Mouse (Mus musculus) macrophage (primary cell): ENCODE results near the gene Lexm. TPM values are rescaled to one million over a fixed set of nuclear protein-coding genes. Genes with fewer than 3 reads are reported as not detected.
A peak's percentile ranks its signal among the peaks of the same experiment; 100 is the strongest.

ENCODE experiments used
- H3K27ac ChIP-seq: fragments of 350-480 bp; formaldehyde crosslinking; 2 replicates; pipeline ENCODE4 v1.9.0; 2021
- H3K36me3 ChIP-seq: fragments of 350-480 bp; formaldehyde crosslinking; 2 replicates; pipeline ENCODE4 v1.9.0; 2021; ENCODE audit errors: inconsistent target
- H3K4me3 ChIP-seq: fragments of 350-480 bp; formaldehyde crosslinking; 2 replicates; pipeline ENCODE4 v1.9.0; 2021; ENCODE audit errors: inconsistent target
- H3K79me2 ChIP-seq: fragments of 350-480 bp; formaldehyde crosslinking; 2 replicates; pipeline ENCODE4 v1.9.0; 2021; ENCODE audit errors: inconsistent target
- WGBS: methylation state at CpG from one replicate; pipeline ENCODE4 v1.1.7; 2026; ENCODE audit warnings: inconsistent platforms; ENCODE audit not compliant: missing documents; 5-methylcytosine and 5-hydroxymethylcytosine counted together
- polyA plus RNA-seq: library from polyadenylated mRNA; stranded (reverse); fragments of 250-400 nt; gene quantifications from 3 replicates; pipeline ENCODE4 v1.2.4, GENCODE M21; 2018; ENCODE audit warnings: inconsistent platforms
- total RNA-seq, 78 experiments: library from RNA; depleted of rRNA; stranded (reverse); fragments of 250-400 nt; gene quantifications; 1 replicate in 9 of 78; 2 replicates in 24 of 78; 3 replicates in 43 of 78; 4 replicates in 2 of 78; pipeline ENCODE4 v1.2.4; 2018; ENCODE audit warnings: inconsistent platforms in 56 of 78

Lexm gene
- total RNA-seq (2018; cell fraction: chromatin; rRNA removed) = not detected
- not detected for total RNA-seq (2018; cell fraction: cytosol; rRNA removed)
- total RNA-seq (2018; cell fraction: nucleus; rRNA removed) = not detected
- polyA plus RNA-seq = not detected in 3 replicates

GRCm38 (mm10) chr4:106617056-106617455, at the start of gene Lexm:
Gene Lexm, minus strand, starts transcription at chr4:106617241.
- WGBS = 3% methylated on average over 18 of the region's 19 CpGs

GRCm38 (mm10) chr4:106666546-106666945, 49.5 kb upstream of the Lexm start:
- Histone ChIP-seq H3K79me2 (no peaks in the 10 kb centered on the region), H3K27ac (no peak overlapping the region), H3K4me3 (no peak overlapping the region), H3K36me3 (peaks cover 98% of the 10 kb centered on the region)
- WGBS = 93% methylated on average over 2 of the region's 2 CpGs

More at GRCm38 (mm10) chr4:106617056-106617455, at the start of gene Lexm:
- Histone ChIP-seq H3K4me3 (no peak within 1 kb of the TSS), H3K79me2 (no peaks in the 10 kb centered on the region), H3K27ac (no peak within 1 kb of the TSS), H3K36me3 (no peaks in the 10 kb centered on the region)

GRCm38 (mm10) chr4:106665673-106666072, 48.6 kb upstream of the Lexm start:
- Histone ChIP-seq H3K36me3 (peaks cover 96% of the 10 kb centered on the region), H3K27ac (no peak overlapping the region), H3K4me3 (no peak overlapping the region), H3K79me2 (no peaks in the 10 kb centered on the region)
- 98% methylated on average over 10 of the region's 10 CpGs for WGBS

DNA sequence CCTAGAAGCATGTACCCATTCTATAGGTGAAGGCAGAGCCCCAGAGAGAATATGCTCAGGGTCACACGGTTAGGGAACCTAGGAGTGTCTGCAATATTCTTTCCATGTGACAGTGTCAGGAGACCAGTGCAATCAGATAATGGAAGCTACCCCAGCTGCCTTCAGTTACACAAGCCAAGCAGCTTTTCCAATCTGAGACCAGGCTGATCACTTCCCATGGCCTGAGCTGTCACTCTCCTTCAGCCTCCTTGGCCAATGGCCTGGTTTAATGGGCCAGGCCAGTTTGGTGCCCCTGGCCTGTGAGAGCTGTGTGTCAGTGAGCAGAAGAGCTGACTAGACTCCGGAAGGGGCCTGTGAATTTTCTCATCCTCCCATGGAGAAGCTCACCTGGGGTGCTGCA, 48.2 kb upstream of the Lexm start:
- WGBS = 83% methylated on average over 2 of the region's 2 CpGs
- Histone ChIP-seq H3K27ac (no peak overlapping the region), H3K4me3 (no peak overlapping the region), H3K79me2 (no peaks in the 10 kb centered on the region), H3K36me3 (peaks cover 96% of the 10 kb centered on the region)

GRCm38 (mm10) chr4:106664697-106665096, 47.7 kb upstream of the Lexm start:
- Histone ChIP-seq H3K36me3 (peaks cover 96% of the 10 kb centered on the region), H3K79me2 (no peaks in the 10 kb centered on the region), H3K27ac (no peak overlapping the region), H3K4me3 (no peak overlapping the region)
- 89% methylated on average over 6 of the region's 6 CpGs for WGBS

GRCm38 (mm10) chr4:106663956-106664470, 47.0 kb upstream of the Lexm start:
- Histone ChIP-seq H3K27ac (no peak overlapping the region), H3K79me2 (no peaks in the 10 kb centered on the region), H3K36me3 (peaks cover 96% of the 10 kb centered on the region), H3K4me3 (no peak overlapping the region)
- WGBS = 93% methylated on average over 5 of the region's 5 CpGs

- H3K36me3 ChIP-seq = peaks cover 26% of the 10 kb centered on the region; the same call in 1 of the 2 replicates
- H3K79me2 ChIP-seq = peaks cover 7% of the 10 kb centered on the region; the same call in 1 of the 2 replicates
- no peak overlapping the region for H3K4me3 ChIP-seq
- 94% methylated on average over 10 of the region's 10 CpGs for WGBS
- H3K27ac ChIP-seq = no peak overlapping the region
These were observed 38.6 kb upstream of the Lexm start for GRCm38 (mm10) chr4:106655681-106656080.

DNA sequence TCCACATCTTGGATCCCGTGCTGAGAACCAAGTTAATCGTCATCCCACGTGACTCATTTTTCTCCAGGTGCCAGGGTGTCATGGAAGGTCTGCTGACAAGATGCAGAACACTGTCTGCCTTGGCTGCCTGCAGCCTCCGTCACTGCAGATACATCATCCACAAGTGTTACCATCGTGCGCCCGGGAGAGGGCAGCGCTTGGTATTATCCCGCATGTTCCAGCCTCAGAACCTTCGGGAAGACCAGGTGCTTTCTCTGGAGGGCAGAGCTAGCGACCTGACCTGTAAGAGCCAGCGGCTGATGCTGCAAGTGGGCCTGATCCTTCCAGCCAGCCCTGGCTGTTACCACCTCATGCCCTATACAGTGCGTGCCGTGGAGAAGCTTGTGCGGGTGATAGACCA, 36.0 kb upstream of the Lexm start:
- H3K4me3 ChIP-seq = no peak overlapping the region
- H3K36me3 ChIP-seq = peaks cover 9% of the 10 kb centered on the region; the same call in 1 of the 2 replicates
- 98% methylated on average over 15 of the region's 15 CpGs for WGBS
- no peak overlapping the region for H3K27ac ChIP-seq
- peaks cover 7% of the 10 kb centered on the region; the same call in 1 of the 2 replicates for H3K79me2 ChIP-seq

DNA sequence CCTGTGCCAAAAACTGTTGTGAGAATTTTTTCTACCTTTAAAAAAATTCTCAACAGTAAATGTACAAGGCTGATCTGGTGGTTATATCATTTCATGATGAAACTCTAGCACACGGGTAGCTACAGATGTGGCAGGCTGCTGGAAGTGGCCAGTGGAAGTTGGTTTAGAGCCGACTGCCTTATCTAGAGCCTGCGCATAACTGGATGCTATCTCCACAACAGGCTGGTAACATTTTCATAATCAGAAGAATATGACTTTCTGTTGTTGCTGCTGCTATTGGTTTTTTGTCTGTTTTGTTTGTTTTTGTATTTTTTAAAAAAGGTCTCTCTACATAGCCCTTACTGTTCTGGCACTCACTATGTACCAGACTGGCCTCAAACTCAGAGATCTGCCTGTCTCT, 35.5 kb upstream of the Lexm start:
- peaks cover 7% of the 10 kb centered on the region; the same call in 1 of the 2 replicates for H3K79me2 ChIP-seq
- 80% methylated on average over 3 of the region's 3 CpGs for WGBS
- H3K36me3 ChIP-seq = peaks cover 9% of the 10 kb centered on the region; the same call in 1 of the 2 replicates
- no peak overlapping the region for H3K27ac ChIP-seq
- H3K4me3 ChIP-seq = no peak overlapping the region

- H3K27ac ChIP-seq = no peak within 1 kb of the TSS
- H3K36me3 ChIP-seq = peaks cover 9% of the 10 kb centered on the region; the same call in 1 of the 2 replicates
- 3% methylated on average over 40 of the region's 40 CpGs for WGBS
- H3K79me2 ChIP-seq = peaks cover 7% of the 10 kb centered on the region; the same call in 1 of the 2 replicates
- H3K4me3 ChIP-seq = peak within 1 kb of the TSS; percentile 87
These were observed 33.9 kb upstream of the Lexm start, which contains the start of gene Pars2 for GRCm38 (mm10) chr4:106650833-106651527. Gene Pars2, plus strand, starts transcription at chr4:106651069.

- Histone ChIP-seq H3K79me2 (peaks cover 7% of the 10 kb centered on the region; the same call in 1 of the 2 replicates), H3K27ac (no peak overlapping the region), H3K4me3 (no peak overlapping the region), H3K36me3 (no peaks in the 10 kb centered on the region)
- 96% methylated on average over 6 of the region's 6 CpGs for WGBS
These were observed 30.1 kb upstream of the Lexm start for GRCm38 (mm10) chr4:106647137-106647536.

DNA sequence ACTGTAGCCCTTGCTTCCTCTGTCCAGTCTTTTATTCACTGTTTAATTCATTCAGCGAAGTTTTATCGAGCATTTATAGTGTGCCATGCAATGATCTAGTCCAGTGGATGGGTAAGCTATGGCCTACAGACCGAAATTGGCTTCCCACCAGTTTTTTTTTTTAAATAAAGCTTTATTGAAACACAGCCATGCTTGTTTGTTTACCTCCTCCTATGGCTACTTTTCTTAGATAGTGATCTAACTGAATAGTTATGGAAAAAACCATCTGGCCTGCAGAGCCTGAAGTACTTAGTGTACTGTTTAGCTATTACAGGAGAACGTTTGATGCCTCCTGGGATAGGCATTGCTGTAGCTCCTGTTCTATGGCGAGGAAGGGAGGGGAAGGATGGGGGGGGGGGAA, 28.8 kb upstream of the Lexm start:
- Histone ChIP-seq H3K4me3 (no peak overlapping the region), H3K27ac (no peak overlapping the region), H3K79me2 (no peaks in the 10 kb centered on the region), H3K36me3 (no peaks in the 10 kb centered on the region)
- whole genome bisulfite sequencing = 90% methylated on average over 5 of the region's 5 CpGs

DNA sequence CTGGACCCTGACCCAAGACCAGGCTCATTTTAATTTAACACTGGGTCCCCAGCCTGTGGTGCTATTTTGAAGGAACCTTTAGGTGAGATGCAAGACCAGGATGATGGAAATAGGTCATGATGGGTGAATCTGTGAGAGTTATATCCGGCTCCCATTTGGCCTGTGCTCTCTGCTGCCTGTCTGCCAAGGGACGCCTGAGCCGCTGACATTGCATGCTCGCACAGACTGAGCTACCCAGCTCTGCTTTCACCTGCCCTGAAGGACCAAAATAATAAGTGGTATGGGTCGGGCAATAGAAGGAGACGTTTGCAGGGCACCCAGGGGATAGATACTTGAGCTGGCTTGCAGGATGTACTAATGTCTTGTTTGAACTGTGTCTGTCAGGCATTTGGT, 27.2 kb upstream of the Lexm start:
- H3K4me3 ChIP-seq = no peak overlapping the region
- H3K79me2 ChIP-seq = no peaks in the 10 kb centered on the region
- H3K36me3 ChIP-seq = no peaks in the 10 kb centered on the region
- WGBS = 92% methylated on average over 6 of the region's 6 CpGs
- no peak overlapping the region for H3K27ac ChIP-seq

GRCm38 (mm10) chr4:106643483-106644217, 26.6 kb upstream of the Lexm start:
- Histone ChIP-seq H3K4me3 (no peak overlapping the region), H3K36me3 (no peaks in the 10 kb centered on the region), H3K79me2 (no peaks in the 10 kb centered on the region), H3K27ac (no peak overlapping the region)
- WGBS = 25% methylated on average over 8 of the region's 8 CpGs

- no peaks in the 10 kb centered on the region for H3K36me3 ChIP-seq
- no peak overlapping the region for H3K27ac ChIP-seq
- 65% methylated on average over 9 of the region's 9 CpGs for WGBS
- no peak overlapping the region for H3K4me3 ChIP-seq
- H3K79me2 ChIP-seq = no peaks in the 10 kb centered on the region
These were observed 17.0 kb upstream of the Lexm start for GRCm38 (mm10) chr4:106634086-106634479.
